Mouse (Mus musculus): Measurements from ENCODE around the gene Tecpr2. TPM values are rescaled to one million over a fixed set of nuclear protein-coding genes. Genes with fewer than 3 reads are reported as not detected.

Gene Tecpr2
- total RNA-seq, 2 experiments from 2014 or later = 29.8 to 30.7 TPM

- DNase-seq = no peak
- intact Hi-C loops (cut with DNase I) = no loop called here
These were observed 27.8 kb upstream of the Tecpr2 start for GRCm38 (mm10) chr12:110861256-110861655.

GRCm38 (mm10) chr12:110864008-110864407 lies 25.1 kb upstream of the Tecpr2 start:
- intact Hi-C loops (cut with DNase I) = no loop called here
- no peak for DNase-seq

- intact Hi-C loops (cut with DNase I) = no loop called here
- DNase-seq = no peak
These were observed 23.5 kb upstream of the Tecpr2 start for GRCm38 (mm10) chr12:110865571-110865970.

GRCm38 (mm10) chr12:110865989-110866388 lies 23.1 kb upstream of the Tecpr2 start:
- intact Hi-C loops (cut with DNase I) = no loop called here
- DNase-seq = no peak

- DNase-seq = no peak
- intact Hi-C loops (cut with DNase I) = no loop called here
These were observed 19.0 kb upstream of the Tecpr2 start for GRCm38 (mm10) chr12:110870107-110870506.

GRCm38 (mm10) chr12:110871247-110871646 lies 17.8 kb upstream of the Tecpr2 start:
- no peak for DNase-seq
- intact Hi-C loops (cut with DNase I) = no loop called here

- intact Hi-C loops (cut with DNase I) = no loop called here
- no peak for DNase-seq
These were observed 13.7 kb upstream of the Tecpr2 start for GRCm38 (mm10) chr12:110875351-110875750.

- intact Hi-C loops (cut with DNase I) = no loop called here
- no peak for DNase-seq
These were observed 6.8 kb upstream of the Tecpr2 start for GRCm38 (mm10) chr12:110882291-110882690.

- intact Hi-C loops (cut with DNase I) = no loop called here
- DNase-seq = no peak
These were observed 3.8 kb upstream of the Tecpr2 start for GRCm38 (mm10) chr12:110885251-110885650.

- intact Hi-C loops (cut with DNase I) = no loop called here
These were observed 958 bp upstream of the Tecpr2 start for GRCm38 (mm10) chr12:110888106-110888505.

GRCm38 (mm10) chr12:110888606-110889005 lies 458 bp upstream of the Tecpr2 start:
- intact Hi-C loops (cut with DNase I) = no loop called here
- no peak for DNase-seq

More at GRCm38 (mm10) chr12:110888106-110888505, 958 bp upstream of the Tecpr2 start:
- DNase-seq = no peak

GRCm38 (mm10) chr12:110891887-110892286 lies 2.8 kb downstream of the Tecpr2 start:
- DNase-seq = no peak
- intact Hi-C loops (cut with DNase I) = no loop called here

- no peak for DNase-seq
- intact Hi-C loops (cut with DNase I) = no loop called here
These were observed 13.0 kb downstream of the Tecpr2 start for GRCm38 (mm10) chr12:110902106-110902505.

- intact Hi-C loops (cut with DNase I) = no loop called here
- no peak for DNase-seq
These were observed 14.5 kb downstream of the Tecpr2 start for GRCm38 (mm10) chr12:110903536-110903935.

GRCm38 (mm10) chr12:110907845-110908244 lies 18.8 kb downstream of the Tecpr2 start:
- intact Hi-C loops (cut with DNase I) = no loop called here
- DNase-seq = no peak

- intact Hi-C loops (cut with DNase I) = no loop called here
- no peak for DNase-seq
These were observed 20.9 kb downstream of the Tecpr2 start for GRCm38 (mm10) chr12:110909962-110910361.

- intact Hi-C loops (cut with DNase I) = no loop called here
- no peak for DNase-seq
These were observed 26.7 kb downstream of the Tecpr2 start for GRCm38 (mm10) chr12:110915761-110916160.

- intact Hi-C loops (cut with DNase I) = no loop called here
- no peak for DNase-seq
These were observed 31.2 kb downstream of the Tecpr2 start for GRCm38 (mm10) chr12:110920254-110920653.

- DNase-seq = no peak
- intact Hi-C loops (cut with DNase I) = no loop called here
These were observed 32.5 kb downstream of the Tecpr2 start for GRCm38 (mm10) chr12:110921572-110921971.

GRCm38 (mm10) chr12:110932820-110933219 lies 43.8 kb downstream of the Tecpr2 start:
- DNase-seq = no peak
- intact Hi-C loops (cut with DNase I) = no loop called here

GRCm38 (mm10) chr12:110935983-110936620 lies 47.0 kb downstream of the Tecpr2 start:
- peak; percentile 88 for DNase-seq
- intact Hi-C loops (cut with DNase I) = loop anchor here (2.0 kb wide), 1 partner anchor 57 kb away; no protein-coding TSS in a partner anchor

GRCm38 (mm10) chr12:110937496-110937895 lies 48.4 kb downstream of the Tecpr2 start:
- intact Hi-C loops (cut with DNase I) = loop anchor here (2.0 kb wide), 1 partner anchor 55 kb away; no protein-coding TSS in a partner anchor
- no peak for DNase-seq

- intact Hi-C loops (cut with DNase I) = no loop called here
- no peak for DNase-seq
These were observed 50.3 kb downstream of the Tecpr2 start for GRCm38 (mm10) chr12:110939385-110939784.
